Mouse (Mus musculus): ENCODE measurements around the gene Pik3cb. TPM values are rescaled to one million over a fixed set of nuclear protein-coding genes. Genes with fewer than 3 reads are reported as not detected.

Pik3cb gene
- polyA plus RNA-seq, 1 experiment from 2014 or later = 2.8 TPM

DNA sequence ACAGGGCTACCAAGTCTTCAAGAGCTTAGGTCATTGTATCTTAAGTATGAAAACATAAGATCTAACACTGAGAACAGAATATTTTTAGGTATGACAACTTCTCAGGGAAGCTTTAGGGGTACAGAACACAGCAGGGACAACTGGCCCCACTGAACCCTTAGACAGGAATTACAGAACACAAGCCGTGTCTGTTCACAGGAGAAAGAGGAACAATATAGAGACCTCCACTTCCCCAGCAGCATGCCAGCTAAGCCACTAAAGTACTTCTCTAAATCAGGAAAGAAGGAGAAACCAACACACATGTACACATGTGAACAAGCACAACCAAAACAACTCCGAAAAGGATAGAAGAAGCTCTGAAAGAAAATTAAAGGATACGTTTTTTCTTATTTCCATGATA is 30.8 kb downstream of the Pik3cb start:
- no peak overlapping the region for H3K9ac ChIP-seq (replicated peaks)
- no peak overlapping the region for H3K27ac ChIP-seq (replicated peaks)
- no peak overlapping the region for H3K4me2 ChIP-seq (replicated peaks)
- peaks cover 12% of the 10 kb centered on the region for H3K36me3 ChIP-seq
- ATAC-seq (ENCODE audit: low FRiP score, low read depth) = no peak
- H3K27me3 ChIP-seq = no peaks in the 10 kb centered on the region
- H3K4me1 ChIP-seq = peaks cover 16% of the 10 kb centered on the region
- 78% methylated on average over 3 of the region's 3 CpGs for WGBS
- H3K9me3 ChIP-seq = peaks cover 5% of the 10 kb centered on the region; the same call in 1 of the 2 replicates
- no peak overlapping the region for H3K4me3 ChIP-seq

DNA sequence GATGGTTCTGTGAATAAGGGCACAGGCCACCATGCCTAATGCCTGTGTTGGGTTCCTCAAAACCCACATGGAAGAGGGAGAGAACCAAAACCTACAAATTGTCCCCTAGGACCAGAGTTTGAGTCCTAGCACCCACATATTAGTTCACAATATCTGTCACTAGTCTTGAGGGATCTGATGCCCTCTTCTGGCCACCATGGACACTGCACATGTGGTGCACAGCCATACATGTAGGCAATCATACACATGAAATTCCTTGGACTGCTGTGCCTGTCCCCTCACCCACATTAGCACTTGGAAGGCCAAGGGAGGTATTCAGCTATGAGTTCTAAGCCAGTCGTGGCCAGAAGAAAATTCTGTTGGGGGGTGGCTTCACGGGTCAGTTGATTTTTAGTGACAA is 36.0 kb downstream of the Pik3cb start:
- Histone ChIP-seq H3K27me3 (no peaks in the 10 kb centered on the region), H3K9me3 (peaks cover 5% of the 10 kb centered on the region; the same call in 1 of the 2 replicates), H3K4me1 (no peaks in the 10 kb centered on the region), H3K36me3 (peaks cover 17% of the 10 kb centered on the region), H3K9ac (replicated peaks) (no peak overlapping the region), H3K27ac (replicated peaks) (no peak overlapping the region), H3K4me3 (no peak overlapping the region), H3K4me2 (replicated peaks) (no peak overlapping the region)
- WGBS = 87% methylated on average over 2 of the region's 2 CpGs
- no peak for ATAC-seq (ENCODE audit: low FRiP score, low read depth)

DNA sequence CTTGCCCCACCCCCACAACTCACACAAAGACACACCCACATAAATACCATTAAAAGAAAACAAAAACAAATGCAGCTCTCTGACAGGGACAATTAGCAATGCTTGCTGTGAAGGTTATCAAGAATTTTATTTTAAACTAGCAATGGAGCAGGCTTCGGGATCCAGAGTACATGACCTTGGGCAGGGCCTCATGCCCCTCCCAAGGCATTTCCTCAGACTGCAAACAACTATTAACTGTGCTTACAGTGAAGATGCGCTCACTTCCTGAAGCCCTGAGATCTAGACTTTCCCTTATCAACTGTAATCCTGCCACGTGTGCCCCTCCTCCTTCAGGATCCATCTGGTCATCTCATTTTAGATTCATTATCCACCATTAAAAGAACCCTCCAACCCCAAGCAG is 36.6 kb downstream of the Pik3cb start:
- 83% methylated on average over 3 of the region's 3 CpGs for WGBS
- H3K4me3 ChIP-seq = no peak overlapping the region
- no peak for ATAC-seq (ENCODE audit: low FRiP score, low read depth)

DNA sequence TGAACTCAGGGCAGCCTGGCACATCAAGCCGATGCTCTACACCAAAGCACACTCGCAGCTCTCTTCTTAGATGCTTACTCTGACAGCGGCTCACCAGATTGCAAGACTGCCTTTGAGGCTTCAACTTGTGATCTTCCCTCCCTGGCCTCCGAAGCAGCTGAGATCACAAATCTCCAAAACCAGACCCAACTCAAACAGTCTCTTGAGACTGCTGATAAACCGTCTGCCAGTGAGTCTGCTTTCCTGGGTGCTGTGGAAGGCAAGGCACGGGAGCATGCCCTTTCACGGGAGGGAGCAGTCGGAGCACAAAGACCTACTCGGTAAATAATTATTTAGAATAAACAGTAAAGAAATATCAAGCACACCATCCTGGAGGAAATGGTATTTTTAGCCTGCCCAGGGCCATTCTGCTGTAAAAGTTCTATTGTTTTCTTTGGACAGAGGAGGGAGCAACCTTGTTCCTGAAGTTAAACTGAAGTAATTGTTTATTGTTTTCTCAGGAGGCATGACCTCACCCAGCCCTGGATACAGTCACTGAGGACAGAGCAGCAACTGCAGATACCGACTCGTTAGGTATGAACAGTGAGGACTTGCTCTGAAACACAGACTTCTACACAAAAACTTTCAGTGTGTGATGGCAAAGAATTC is 41.8 kb downstream of the Pik3cb start:
- no peaks in the 10 kb centered on the region for H3K9me3 ChIP-seq
- H3K36me3 ChIP-seq = no peaks in the 10 kb centered on the region
- no peaks in the 10 kb centered on the region for H3K4me1 ChIP-seq
- no peak overlapping the region for H3K4me2 ChIP-seq (replicated peaks)
- H3K9ac ChIP-seq (replicated peaks) = no peak overlapping the region
- H3K27me3 ChIP-seq = no peaks in the 10 kb centered on the region
- no peak for ATAC-seq (ENCODE audit: low FRiP score, low read depth)
- no peak overlapping the region for H3K27ac ChIP-seq (replicated peaks)
- no peak overlapping the region for H3K4me3 ChIP-seq
- 73% methylated on average over 11 of the region's 11 CpGs for WGBS

More for the DNA sequence above, 36.6 kb downstream of the Pik3cb start:
- no peak overlapping the region for H3K9ac ChIP-seq (replicated peaks)
- no peaks in the 10 kb centered on the region for H3K27me3 ChIP-seq
- no peak overlapping the region for H3K27ac ChIP-seq (replicated peaks)
- H3K4me1 ChIP-seq = no peaks in the 10 kb centered on the region
- no peak overlapping the region for H3K4me2 ChIP-seq (replicated peaks)
- H3K9me3 ChIP-seq = peaks cover 5% of the 10 kb centered on the region; the same call in 1 of the 2 replicates
- peaks cover 17% of the 10 kb centered on the region for H3K36me3 ChIP-seq

DNA sequence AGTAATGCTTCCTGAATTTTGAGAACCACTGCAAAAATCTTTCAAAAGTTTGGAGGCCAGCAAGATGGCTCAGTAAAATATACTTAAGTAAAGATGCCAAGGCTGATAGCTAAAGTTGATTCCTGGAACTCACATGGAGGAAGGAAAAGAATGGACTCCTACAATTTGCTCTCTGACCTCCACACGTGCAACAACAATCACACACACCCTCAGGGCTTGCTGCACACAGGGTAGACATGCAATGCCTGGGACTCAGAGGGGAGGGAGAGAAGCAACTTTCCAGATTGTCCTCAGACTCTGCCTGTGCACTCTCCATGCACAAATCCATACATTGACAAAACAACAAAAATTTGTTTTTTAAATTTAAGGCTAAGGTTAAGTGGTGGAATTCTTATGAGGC is 42.8 kb downstream of the Pik3cb start:
- WGBS = 74% methylated on average over 1 of the region's 1 CpGs
- Histone ChIP-seq H3K4me1 (no peaks in the 10 kb centered on the region), H3K27me3 (no peaks in the 10 kb centered on the region), H3K9ac (replicated peaks) (no peak overlapping the region), H3K36me3 (no peaks in the 10 kb centered on the region), H3K4me2 (replicated peaks) (no peak overlapping the region), H3K9me3 (no peaks in the 10 kb centered on the region), H3K4me3 (no peak overlapping the region), H3K27ac (replicated peaks) (no peak overlapping the region)
- ATAC-seq (ENCODE audit: low FRiP score, low read depth) = no peak

DNA sequence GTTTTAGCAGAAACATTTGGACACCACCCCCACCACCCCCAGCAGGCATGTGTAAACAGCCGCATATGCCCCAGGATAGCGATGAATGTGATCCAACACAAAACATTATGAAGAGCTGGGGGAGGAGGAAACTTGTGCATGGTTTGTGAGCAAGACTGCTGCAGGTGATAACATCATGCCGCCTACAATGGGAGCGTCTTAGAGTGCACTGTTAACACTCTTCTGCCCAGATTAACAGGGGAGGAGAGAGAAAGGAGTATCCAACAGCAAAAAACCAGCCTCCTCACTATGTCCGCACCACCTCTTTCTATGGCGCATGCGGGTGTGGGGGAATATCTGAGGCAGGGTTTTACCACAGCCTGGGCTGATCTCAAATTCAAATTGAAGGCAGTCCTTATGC is 45.2 kb downstream of the Pik3cb start:
- no peaks in the 10 kb centered on the region for H3K36me3 ChIP-seq
- WGBS = 87% methylated on average over 7 of the region's 7 CpGs
- no peak for ATAC-seq (ENCODE audit: low FRiP score, low read depth)

DNA sequence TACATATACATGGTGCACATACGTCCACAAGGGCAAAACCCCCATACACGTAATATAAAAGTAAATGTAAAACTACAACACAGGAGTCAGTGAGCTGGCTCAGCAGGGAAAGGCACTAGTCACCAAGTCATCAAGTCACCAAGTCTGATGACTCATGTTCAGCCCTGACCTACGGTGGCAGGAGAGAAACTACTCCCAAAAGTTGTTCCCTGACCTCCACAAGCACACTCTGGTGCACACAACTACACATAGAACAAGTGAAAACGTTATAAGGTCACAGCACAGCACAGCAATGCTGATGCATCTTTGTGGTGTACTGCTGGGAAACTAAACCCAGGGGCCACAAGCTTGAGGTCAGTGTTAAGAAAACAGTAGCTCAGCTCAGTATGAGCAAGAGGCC is 49.9 kb downstream of the Pik3cb start:
- H3K27me3 ChIP-seq = no peaks in the 10 kb centered on the region
- no peak overlapping the region for H3K4me2 ChIP-seq (replicated peaks)
- 0 out of 2 replicates have a peak, but pooled peaks cover 3% of the 10 kb centered on the region for H3K4me1 ChIP-seq
- 85% methylated on average over 4 of the region's 4 CpGs for WGBS
- H3K27ac ChIP-seq (replicated peaks) = no peak overlapping the region
- H3K9me3 ChIP-seq = no peaks in the 10 kb centered on the region
- H3K4me3 ChIP-seq = no peak overlapping the region
- H3K36me3 ChIP-seq = no peaks in the 10 kb centered on the region
- no peak for ATAC-seq (ENCODE audit: low FRiP score, low read depth)
- no peak overlapping the region for H3K9ac ChIP-seq (replicated peaks)

More for the DNA sequence above, 45.2 kb downstream of the Pik3cb start:
- no peaks in the 10 kb centered on the region for H3K4me1 ChIP-seq
- H3K4me2 ChIP-seq (replicated peaks) = no peak overlapping the region
- H3K27me3 ChIP-seq = no peaks in the 10 kb centered on the region
- H3K4me3 ChIP-seq = no peak overlapping the region
- H3K9me3 ChIP-seq = no peaks in the 10 kb centered on the region
- H3K27ac ChIP-seq (replicated peaks) = no peak overlapping the region
- H3K9ac ChIP-seq (replicated peaks) = no peak overlapping the region

DNA sequence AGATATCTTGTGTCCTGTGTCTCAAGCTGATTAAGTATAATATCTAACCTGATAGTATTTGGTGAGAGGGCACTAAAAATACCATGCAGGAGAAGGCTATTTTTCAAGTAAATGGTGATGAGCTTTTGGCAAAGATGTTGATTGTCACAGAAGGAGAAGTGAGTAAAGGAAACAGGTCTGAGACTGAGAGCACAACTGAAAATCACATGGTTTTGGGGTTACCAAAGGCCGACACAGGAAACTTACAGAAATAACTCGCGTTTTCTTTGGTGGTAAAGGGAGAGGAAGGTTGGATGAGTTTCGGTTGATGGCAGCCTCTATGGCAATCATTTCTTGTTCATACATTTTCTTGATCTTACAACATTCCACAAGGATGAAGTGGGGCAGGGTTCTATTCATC is 50.5 kb downstream of the Pik3cb start:
- 94% methylated on average over 4 of the region's 4 CpGs for WGBS
- no peaks in the 10 kb centered on the region for H3K27me3 ChIP-seq

DNA sequence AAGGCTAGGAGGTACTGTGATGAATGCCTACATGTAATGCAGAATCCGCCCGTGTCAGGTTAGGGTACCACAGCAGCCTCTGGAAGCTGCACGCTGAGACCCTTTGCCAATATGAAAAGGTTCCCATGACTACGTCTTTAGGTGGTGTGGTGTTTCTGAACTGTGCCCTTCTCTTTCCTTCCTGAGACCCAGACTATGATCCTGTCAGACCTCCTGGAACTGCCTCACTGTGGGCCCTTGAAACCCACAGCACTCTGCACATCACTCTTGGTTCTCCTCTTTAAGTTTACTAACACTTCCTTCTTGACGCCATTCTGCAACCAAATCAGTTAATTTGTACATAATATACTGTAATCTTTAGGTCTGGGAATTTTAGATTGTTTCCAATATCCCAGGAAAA is 58.7 kb downstream of the Pik3cb start:
- Histone ChIP-seq H3K27ac (replicated peaks) (no peak overlapping the region), H3K9ac (replicated peaks) (no peak overlapping the region), H3K4me3 (no peak overlapping the region), H3K4me2 (replicated peaks) (no peak overlapping the region), H3K36me3 (0 out of 2 replicates have a peak, but pooled peaks cover 6% of the 10 kb centered on the region), H3K4me1 (no peaks in the 10 kb centered on the region), H3K9me3 (no peaks in the 10 kb centered on the region), H3K27me3 (no peaks in the 10 kb centered on the region)
- ATAC-seq (ENCODE audit: low FRiP score, low read depth) = no peak
- WGBS = 95% methylated on average over 5 of the region's 5 CpGs

More for the DNA sequence above, 50.5 kb downstream of the Pik3cb start:
- Histone ChIP-seq H3K4me2 (replicated peaks) (no peak overlapping the region), H3K4me3 (no peak overlapping the region), H3K9me3 (no peaks in the 10 kb centered on the region), H3K27ac (replicated peaks) (no peak overlapping the region), H3K36me3 (no peaks in the 10 kb centered on the region), H3K4me1 (0 out of 2 replicates have a peak, but pooled peaks cover 3% of the 10 kb centered on the region), H3K9ac (replicated peaks) (no peak overlapping the region)
- no peak for ATAC-seq (ENCODE audit: low FRiP score, low read depth)

DNA sequence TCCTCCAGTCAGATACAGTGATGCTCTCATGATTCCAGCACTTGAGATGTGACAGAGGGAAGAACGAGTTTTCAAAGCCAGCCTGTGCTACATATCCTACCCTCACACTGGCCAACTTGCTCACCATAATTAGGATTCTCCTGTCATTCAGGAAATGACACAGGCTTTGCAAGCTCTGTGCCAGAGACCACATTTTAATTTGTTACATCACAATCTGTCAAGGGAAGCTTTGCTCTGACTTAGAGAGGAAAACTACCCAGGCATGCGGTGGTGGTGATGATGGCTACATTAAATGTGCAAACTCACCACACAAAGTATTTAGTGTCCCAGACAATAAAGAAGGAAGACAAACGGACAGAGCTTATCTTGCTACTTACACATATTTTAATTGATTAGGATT is 59.1 kb downstream of the Pik3cb start:
- no peak overlapping the region for H3K27ac ChIP-seq (replicated peaks)
- no peaks in the 10 kb centered on the region for H3K9me3 ChIP-seq
- no peaks in the 10 kb centered on the region for H3K4me1 ChIP-seq
- H3K27me3 ChIP-seq = no peaks in the 10 kb centered on the region
- no peak for ATAC-seq (ENCODE audit: low FRiP score, low read depth)
- no peak overlapping the region for H3K4me2 ChIP-seq (replicated peaks)
- WGBS = 88% methylated on average over 3 of the region's 3 CpGs
- no peak overlapping the region for H3K9ac ChIP-seq (replicated peaks)
- H3K4me3 ChIP-seq = no peak overlapping the region
- 0 out of 2 replicates have a peak, but pooled peaks cover 6% of the 10 kb centered on the region for H3K36me3 ChIP-seq

DNA sequence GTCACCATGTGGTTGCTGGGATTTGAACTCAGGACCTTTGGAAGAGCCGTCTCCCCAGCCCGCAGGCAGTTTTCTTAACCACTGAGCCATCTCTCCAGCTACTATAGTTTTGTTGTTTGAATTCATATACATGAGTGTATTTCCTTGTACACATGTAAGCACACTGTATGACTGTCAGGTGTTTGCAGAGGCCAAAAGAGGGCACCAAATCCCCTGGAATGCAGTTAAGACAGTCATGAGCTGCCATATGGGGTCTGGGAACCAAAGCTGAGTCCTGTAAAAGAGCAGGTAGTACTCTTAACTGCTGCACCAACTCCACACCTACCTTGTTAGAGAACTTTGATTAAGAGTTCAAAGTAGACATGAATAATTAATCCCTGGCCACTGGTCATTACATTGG is 59.8 kb downstream of the Pik3cb start:
- Histone ChIP-seq H3K36me3 (0 out of 2 replicates have a peak, but pooled peaks cover 6% of the 10 kb centered on the region), H3K9ac (replicated peaks) (no peak overlapping the region), H3K4me2 (replicated peaks) (no peak overlapping the region), H3K4me3 (no peak overlapping the region), H3K9me3 (no peaks in the 10 kb centered on the region), H3K27me3 (no peaks in the 10 kb centered on the region), H3K27ac (replicated peaks) (no peak overlapping the region), H3K4me1 (no peaks in the 10 kb centered on the region)
- WGBS = 96% methylated on average over 2 of the region's 2 CpGs
- ATAC-seq (ENCODE audit: low FRiP score, low read depth) = no peak

DNA sequence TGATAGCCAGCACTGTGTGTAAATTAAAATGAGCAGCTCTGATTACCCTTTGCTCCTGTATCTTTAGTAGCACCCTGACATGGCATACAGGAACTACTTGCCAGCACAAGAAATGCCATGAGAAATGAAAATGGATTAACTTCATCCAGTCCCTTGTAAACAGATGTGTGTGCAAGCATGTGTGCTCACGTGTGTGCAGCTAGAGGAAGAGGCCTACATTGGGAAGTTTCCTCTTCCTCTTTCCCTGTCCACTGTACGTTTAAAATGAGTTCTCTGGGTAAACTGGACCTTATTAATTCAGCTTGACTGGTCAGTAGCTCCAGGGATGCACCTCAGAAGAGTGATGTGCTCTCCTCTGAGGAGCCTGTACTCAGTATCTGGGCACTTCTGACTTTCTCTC is 66.0 kb downstream of the Pik3cb start:
- H3K9me3 ChIP-seq = no peaks in the 10 kb centered on the region
- 0 out of 2 replicates have a peak, but pooled peaks cover 4% of the 10 kb centered on the region for H3K36me3 ChIP-seq
- no peaks in the 10 kb centered on the region for H3K4me1 ChIP-seq
- H3K27me3 ChIP-seq = no peaks in the 10 kb centered on the region
- H3K9ac ChIP-seq (replicated peaks) = no peak overlapping the region
- ATAC-seq (ENCODE audit: low FRiP score, low read depth) = no peak
- no peak overlapping the region for H3K4me2 ChIP-seq (replicated peaks)
- H3K27ac ChIP-seq (replicated peaks) = no peak overlapping the region
- 80% methylated on average over 2 of the region's 2 CpGs for WGBS
- no peak overlapping the region for H3K4me3 ChIP-seq

DNA sequence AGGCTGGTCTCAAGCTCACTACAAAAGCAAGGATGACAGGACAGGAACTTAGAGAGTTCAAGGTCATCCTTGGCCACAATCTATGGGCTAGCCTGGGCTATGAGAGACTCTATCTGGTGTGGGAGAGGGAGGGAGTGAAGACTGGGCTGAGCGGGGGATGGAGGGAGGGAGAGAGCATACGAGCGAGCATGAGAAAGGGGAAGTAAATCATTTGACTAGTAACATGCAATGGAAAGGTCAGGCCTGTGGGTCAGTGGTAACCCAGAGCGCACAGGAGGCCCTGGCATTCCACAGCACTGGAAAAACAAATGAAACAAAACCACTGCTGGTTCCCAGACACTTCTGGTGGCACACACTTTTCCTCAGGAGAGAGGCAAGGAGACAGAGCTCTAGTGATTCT is 67.9 kb downstream of the Pik3cb start:
- no peaks in the 10 kb centered on the region for H3K9me3 ChIP-seq
- H3K4me2 ChIP-seq (replicated peaks) = no peak overlapping the region
- no peak overlapping the region for H3K4me3 ChIP-seq
- no peak overlapping the region for H3K27ac ChIP-seq (replicated peaks)
- no peak for ATAC-seq (ENCODE audit: low FRiP score, low read depth)
- no peak overlapping the region for H3K9ac ChIP-seq (replicated peaks)
- 73% methylated on average over 4 of the region's 4 CpGs for WGBS
- H3K36me3 ChIP-seq = 0 out of 2 replicates have a peak, but pooled peaks cover 4% of the 10 kb centered on the region
- H3K4me1 ChIP-seq = no peaks in the 10 kb centered on the region
- no peaks in the 10 kb centered on the region for H3K27me3 ChIP-seq

All from midbrain, embryonic 12.5 days (tissue).